Mouse (Mus musculus) A20 (cell line): ENCODE data around the gene Plekhm3.
A peak's percentile ranks its signal among the peaks of the same experiment; 100 is the strongest.

Experiments
- DNase-seq: peaks from one replicate; pipeline ENCODE4 v3.0.0-alpha.2; 2011; ENCODE audit warnings: low read depth, low spot score

Gene Plekhm3

DNA sequence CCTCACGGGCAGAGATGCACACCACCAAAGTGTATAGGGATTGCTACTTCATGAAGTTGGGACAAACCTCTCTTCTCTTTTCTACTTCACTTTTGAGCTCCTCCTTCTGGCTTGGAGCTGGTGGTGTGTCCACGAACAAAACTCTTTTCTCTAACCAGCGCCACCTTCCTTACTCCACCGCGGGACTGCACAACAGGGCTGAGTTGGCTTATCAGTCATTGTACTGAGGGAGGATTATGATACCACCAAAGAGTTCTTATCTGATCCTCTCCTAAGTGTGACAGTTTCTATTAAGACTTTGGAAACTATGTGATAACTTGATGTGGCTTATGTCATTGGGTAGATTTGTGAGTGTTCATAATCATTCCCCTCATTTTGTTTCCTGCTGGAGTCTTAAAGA, 129.2 kb downstream of the Plekhm3 start:
- no peak for DNase-seq

DNA sequence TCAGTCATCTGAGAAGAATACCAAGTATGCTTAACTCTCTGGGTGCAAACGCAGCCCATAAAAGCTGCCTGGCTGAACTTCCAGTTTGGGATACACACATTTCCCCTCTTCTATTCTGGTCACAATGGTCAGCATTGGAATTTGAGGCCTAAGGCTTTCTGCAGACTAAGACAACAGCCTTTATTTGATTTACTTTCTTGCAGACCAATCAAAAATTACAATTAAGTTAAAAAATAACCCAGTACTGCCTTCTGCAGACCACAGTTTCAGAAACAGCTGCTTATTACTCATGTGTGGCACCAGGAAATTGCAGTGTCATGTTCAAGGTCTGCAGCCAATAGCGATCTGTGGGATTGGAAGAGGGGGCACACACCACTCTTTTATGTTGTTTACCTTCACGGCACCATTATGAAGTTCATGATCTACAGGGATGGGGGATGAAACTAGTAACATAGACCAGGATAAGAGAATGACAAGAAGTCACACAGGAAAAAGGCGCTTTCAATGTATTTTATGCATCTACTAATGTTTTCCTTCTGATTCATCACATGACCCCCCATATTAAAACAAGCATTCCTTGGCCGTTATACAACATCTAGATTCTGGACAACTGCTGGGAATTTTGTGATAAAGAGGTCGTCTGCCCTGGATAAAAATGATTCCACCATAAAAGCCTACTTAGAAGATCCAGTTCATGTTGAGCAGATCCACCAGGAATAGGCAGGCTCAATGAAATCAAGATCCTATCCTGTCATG, 130.1 kb downstream of the Plekhm3 start:
- DNase-seq: no peak

DNA sequence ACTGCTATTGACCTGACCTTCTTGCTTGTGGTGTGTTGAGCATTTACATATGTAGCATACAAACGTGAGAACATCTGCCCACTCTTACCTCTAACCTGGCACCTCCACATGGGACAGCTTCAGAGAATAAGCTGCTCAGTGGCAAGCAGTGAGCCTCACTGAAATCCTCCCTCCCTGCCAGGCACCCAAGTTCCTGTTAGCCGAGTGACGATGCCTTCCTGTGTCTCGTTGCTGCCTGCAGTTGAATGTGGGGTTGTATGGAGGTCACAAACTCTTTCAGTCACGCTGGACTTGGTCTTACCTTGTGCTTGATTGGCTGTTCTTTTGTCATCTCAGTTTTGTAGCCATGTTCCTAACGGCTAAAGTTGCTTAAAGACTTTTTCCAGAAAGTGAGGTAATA, 133.1 kb downstream of the Plekhm3 start:
- DNase-seq: no peak

DNA sequence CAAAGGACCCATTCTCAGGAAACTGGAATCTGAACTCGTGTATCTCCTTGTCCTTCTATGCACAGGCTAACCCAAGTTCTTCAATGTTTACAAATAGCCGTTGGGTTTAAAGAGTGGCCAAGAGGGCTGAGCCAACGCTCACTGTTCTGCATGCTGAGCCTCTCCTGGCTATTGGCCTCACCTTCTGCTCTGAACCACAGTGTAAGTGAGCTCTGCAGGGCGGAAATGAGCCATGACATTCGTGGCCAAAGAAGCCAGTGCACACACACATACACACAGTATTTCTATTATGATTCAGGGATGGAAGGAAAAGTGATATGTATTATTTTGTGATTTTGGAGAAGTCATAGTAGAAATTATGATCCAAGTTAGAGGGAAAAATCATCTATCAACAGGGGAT, 138.9 kb downstream of the Plekhm3 start:
- no peak for DNase-seq

DNA sequence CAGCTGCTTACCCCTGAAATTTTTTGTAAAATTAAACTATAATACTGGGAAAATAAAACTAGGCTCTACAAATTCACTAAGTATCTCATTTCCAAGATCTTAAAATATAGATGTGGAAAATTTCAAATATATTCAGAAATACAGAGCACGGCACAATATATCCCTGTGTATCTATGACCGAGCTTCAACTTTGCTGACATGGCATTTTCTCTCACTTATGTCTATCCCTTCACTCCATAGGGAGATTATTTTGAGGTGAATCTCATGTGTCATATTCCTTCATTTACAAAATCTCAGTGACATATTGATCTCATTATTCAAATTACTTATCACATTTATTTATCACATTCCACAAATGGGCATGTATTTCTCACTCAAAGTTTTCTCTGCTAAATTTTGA, 143.4 kb downstream of the Plekhm3 start:
- DNase-seq: no peak

DNA sequence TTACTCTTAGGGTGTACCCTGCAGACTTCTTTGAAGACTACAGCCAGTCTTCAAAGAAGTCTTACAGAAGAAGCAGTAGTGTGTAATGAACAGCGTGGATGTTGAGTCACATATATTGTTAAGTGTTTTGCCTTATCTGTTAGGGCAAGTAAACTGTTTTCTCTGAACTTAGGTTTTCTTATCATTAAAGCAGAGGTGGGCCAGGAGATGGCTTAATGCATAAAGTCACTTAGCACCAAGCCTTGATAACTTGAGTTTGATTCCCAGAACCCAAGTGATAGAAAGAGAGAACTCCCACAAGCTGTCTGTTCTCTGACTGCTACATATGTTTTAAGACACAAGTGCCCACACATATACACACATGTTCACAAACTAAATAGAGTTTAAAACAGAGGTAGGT, 144.7 kb downstream of the Plekhm3 start:
- no peak for DNase-seq

DNA sequence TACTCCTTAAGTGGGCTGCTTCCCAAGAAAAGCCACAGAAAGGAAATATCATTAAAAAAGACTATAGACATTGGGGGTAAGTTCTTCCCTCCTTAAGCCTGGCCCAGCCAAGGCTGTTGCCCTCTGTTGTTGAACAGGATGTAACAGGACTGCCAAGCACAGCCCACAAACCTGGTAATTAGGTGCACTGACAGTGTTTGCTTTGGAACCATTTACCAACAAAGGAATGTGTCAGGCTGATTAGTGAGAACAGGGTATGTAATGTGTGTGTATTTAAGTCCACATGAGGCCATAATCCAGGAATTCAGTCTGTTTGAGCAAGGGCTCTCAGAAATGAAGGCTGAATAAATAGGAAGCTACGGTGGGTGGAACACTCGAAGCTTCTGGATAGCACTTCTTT, 147.5 kb downstream of the Plekhm3 start:
- no peak for DNase-seq

DNA sequence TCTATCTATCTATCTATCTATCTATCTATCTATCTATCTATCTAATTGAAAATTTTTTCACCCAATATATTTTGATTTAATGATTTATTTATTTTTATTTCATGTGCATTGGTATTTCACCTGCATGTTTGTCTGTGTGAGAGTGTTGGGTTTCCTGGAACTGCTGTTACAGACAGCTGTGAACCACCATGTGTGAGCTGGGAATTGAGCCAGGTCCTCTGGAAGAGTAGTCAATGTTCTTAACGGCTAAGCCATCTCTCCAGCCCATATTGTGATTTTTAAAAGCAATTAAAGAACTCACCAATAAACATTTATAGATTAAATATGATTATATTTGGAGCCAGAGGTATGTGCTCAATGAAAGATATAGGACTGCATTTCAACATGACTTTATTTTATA, 148.9 kb downstream of the Plekhm3 start:
- DNase-seq: no peak

DNA sequence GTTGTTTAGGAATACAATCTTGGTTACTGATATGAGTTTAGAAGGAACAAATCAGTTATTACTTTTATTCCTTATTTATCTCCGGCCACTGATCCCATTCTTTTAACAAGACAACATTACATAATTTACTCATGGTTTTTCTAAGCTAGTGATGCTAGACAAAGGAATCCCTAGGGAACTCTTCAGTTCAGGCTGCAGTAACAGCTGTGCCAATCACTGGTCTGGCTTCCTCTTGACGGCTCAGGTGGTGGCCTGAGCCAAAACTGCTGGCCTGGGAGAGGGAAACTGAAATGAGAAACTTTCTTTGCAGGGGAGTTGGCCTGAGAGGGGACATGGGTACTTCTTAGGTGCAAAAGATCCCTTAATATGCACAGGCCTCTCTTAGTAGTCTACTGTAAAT, 151.4 kb downstream of the Plekhm3 start:
- DNase-seq: no peak

DNA sequence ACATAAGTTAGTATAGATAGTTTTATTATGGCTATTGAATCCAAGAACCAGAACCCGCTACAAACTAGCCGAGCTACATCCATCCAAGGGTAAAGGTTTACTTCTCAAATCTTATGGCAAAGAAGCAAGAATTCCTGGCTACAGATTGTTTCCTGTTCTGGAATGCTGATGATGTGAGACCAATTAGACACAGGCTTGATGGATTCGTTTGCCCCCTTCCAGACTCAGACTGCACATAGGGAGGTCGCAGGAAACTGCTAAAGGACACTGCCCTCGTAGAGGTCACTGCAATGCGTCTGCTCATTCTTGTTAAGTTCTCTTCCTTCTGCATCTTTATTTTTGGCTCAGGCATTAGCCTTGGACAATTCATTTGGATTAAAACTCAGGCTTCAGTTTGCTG, 154.0 kb downstream of the Plekhm3 start:
- no peak for DNase-seq

DNA sequence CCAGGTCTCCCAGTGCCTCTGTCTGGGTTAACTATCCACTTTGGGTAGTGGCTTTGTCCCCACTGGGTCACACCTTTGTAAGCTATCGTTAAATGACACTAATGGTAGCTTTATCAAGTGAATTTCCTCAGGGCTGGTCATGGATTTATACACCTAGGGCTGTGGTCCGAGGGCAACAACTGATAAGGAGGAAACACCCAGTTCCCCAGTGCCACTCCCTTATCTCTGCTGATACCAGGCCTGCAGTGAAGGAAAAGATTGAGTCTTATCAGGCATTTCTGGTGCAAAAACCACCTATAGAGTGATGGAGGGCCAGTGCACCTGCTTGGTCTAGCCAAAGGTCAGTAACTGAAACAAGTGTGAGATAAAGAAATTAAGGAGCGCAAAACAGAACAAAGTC, 159.0 kb downstream of the Plekhm3 start:
- no peak for DNase-seq

DNA sequence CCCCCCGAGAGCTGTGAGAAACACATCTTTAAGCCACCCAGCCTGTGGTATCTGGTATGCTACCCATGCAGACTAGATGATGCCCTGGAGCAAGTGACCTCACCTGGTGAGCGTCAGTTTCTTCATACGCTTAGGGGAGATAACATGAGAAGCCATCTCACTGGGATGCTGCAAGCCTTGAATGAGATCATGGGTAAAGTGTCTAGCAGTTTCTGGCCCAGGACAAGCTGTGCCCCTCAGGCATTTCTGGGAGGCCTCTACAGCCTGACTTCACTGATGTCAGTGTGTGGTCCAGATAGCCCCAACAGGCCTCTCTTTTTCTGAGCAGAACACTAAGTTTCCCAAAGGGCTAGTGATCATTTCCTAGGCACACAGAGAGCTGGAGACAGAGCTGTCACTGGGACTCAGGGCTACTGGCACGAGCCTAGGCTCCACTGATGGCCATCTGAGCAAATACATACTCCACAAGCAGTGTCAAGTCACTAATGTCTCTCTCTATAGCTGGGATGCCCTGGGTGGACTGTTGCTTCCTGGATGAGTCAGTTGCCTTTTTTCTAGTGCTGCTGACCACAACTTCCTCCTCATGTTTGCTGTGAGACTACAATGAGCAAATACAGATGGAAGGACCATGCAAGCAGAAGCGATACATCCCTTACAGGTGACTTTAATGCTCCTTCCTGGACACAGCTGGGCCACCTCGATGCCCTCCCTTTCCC, 159.6 kb downstream of the Plekhm3 start:
- DNase-seq: peak; percentile 69

DNA sequence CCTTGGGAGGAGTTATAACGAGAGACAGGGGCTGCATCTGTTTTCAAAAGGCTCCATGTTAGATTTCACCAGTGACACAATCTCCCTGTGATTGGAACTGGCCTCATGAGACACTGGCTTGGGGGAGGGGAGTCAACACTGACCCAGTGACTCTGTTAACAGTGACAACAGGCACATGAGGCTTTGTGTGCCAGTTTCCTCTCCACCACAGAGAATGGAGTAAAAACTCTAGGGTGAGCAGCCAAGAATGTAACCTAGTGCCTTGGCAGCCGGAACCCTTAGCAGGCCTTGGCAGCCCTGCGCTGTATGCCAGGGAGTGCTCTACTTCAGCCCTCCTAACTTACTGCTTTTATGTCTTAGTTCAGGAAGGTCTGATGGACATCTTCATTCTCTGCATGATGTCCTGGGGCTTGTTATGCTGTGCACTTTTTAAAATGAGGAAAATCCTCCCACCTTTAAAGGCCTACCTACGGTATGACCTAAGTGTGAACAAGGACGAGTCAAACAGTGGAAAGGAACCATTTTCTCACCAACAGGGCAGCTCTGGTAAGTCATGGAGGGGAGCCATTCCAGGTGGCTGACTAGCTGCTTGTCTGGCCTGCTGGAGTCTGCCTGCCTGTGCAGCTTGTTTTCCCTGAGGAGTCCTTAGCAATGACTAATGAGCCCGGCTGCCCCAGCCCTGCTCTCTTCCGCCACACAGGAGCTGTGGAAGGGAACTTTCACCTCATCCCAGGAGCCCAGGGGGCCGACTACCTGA, 161.2 kb downstream of the Plekhm3 start:
- DNase-seq: no peak

DNA sequence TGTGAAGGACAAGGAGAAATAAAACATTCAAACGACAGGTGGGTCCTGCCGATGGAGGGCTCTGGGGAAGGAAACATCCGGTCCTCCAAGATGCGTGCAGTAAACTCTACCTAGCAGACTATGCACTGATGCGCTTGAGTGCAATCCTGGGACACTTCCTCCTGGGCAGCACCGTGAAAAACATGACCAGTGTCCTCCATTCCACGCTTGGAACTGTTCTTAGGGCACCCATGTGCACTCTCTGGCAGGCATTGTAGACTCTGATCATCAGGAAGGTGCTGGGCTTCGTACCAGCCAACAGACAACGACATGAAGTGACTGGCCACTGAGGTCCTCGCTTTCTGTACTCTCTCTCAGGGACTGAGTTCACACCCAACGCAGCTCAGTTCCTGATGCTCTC, 162.5 kb downstream of the Plekhm3 start:
- no peak for DNase-seq

DNA sequence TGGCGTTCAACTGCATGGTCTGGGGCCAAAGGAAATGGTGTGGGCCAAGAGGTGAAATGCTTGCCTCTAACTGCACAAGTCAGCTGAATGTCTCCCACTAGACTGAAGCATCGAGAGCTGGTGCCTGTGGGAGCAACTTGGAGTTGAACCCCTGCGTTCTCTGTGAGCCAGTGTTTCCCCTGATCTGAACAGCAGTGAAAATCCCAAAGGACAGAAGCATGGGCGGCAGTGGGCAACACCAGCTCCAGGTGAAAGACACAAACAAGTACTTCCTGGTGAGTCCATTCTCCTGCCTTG, 163.4 kb downstream of the Plekhm3 start:
- no peak for DNase-seq

DNA sequence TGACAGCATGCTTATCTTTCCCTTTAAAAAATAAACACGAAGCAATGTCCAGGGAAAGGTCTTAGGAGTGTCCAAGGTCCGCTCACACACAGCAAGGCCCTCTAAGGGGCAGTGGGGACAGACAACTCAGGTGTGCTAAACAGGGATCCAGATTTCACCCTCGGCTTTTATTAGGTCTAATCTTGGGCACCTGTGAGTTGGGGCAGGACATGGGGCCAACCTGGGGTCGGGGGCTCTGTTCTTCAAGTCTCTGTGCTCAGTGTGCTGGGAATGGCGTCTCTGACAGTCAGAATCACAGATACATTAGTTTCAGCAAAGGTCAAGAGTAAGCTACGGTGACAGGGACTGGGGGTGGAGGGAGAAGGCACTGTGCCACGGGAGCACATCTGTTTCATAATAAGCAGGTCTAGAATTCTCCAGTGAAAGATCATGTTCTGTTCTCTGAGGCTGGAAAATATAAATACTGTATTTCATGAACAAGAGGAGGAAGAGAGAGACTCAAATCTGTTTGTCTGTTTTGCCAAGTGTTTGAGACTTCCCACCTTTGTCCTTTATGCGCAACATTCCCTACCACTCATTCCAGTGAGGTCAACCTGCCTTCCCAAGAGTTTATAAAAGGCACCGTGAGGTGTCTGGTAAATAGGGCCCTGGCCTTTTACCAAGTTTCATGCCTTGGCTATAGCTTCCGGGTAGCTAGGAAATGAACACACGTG, 163.9 kb downstream of the Plekhm3 start:
- no peak for DNase-seq

DNA sequence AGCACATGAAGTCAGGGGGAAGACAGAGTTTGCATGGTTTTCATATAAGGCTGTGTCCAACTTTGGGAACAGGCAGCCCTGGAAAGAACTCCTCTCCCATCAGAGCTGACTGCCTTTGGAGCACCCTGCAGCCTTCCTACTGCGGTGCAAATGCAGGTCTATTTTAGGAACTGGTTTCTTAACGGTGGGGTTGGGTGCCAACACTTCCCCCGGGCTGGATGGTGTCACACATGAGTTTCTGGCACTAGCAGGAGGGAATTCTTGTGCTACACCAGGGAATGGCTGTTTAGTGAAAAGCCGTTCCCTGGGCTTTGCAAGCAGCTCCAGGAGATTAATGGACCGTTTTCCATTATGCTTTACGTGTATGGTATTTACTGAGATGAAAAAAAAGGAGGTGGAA, 164.8 kb downstream of the Plekhm3 start:
- no peak for DNase-seq

DNA sequence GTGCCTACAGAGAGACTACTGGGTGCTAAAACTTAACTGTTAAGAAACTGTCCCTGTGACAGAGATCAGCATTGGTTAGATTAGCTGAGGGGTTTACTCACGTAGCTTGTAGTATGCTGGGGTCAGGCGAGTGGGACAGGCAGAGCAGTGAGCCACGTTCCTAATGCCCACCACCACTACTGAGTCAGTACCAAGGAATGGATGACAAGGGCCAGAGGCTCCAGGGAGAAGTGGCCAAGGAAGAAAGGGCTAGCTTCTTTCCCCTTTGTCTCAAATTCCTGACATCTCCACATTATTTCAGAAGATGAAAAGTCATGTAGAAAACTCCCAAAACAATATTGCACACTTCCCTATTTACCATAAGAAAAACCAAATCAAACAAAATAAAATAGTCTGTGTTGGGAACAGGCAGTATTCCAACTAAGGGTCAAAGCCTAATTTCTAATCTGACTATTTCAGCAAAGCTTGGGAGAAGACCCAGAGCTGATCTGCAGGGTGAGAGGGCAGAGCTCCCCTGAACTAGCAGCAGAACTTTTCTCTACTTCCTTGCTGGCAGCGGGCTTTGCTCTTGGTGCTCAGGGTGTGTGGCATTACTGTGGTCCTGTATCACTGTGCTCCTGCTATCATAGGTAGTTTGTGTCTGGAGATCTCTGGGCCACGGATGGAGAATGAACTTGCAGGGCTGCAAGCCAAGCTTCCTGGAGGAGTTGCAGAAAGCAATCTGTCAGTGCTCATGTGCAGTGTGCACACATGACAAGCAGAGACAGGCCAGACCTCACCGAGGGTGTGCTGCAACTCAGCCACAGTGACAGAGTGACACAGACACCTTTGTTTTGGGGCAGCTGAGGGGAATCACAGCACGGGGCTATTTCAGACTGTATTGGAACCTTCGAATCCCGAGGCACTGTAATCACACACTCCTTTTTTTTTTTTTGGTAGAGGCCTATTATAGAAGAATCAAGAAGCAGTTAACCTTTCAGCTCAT, 165.5 kb downstream of the Plekhm3 start:
- no peak for DNase-seq

DNA sequence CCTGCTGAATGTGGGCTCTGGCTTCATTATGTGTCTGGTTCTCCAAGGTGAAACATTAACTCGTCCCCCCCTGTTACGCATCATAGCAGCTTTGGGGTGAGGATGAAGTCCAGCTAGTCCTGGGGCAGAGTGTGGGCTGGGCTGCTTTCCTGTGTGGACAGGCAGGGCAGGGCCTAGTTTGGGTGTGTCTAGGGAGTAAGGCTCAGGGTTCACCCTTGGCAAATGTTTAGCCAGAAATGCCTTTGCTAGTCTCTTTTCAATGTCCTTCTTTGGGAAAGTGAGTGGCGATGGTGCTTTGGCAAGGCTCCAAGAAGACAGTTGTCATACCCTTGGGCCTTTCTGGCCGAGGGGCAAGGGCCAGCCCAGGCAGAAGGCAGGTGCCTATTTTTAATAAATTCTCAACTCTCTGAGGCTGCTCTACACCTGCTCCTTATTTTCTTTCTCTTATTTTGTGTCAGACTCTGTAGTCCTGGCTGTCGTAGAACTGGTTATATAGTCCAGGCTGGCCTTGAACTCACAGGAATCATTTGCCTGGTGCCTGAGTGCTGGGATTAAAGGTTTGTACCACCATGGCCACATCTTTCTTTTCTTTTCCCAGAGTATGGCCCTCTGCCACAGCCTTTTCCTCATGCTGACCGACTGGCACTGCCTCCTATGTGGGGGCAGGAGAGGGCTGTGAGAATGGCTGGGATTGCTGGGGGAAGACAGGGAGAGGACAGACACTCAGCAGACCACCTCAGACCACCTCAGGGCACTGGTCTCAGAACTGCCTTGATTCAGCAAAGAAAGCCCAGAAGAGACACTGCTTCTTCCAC, 168.7 kb downstream of the Plekhm3 start:
- DNase-seq: no peak

DNA sequence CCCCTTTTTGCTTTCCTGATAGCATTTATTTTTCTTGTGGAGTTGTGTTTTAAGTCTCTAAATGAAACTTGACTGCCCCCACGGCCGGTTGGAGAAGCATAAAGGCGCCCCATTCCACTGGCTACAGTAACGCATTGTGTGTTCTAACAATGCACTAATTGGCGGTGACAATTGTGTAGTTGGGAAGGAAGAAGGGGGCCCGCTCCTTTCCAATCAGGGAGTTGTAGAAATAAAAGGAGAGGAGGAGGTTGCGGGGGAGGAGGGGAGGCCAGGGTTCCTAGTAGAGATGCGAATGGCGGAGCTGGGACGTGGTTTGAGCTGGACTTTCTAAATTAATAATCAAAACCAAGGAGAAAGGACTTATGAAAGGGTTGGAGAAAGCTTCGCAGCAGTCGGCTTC, 176.8 kb downstream of the Plekhm3 start:
- DNase-seq: no peak
